Mouse (Mus musculus) cerebral cortex, adult 2 months (tissue): Measurements from ENCODE around the gene Stk38l.

ENCODE experiments used
- WGBS: fragments of 180-500 bp; shearing (Covaris S2); methylation state at CpG from one replicate; pipeline ENCODE4 v1.1.7; 2018; 5-methylcytosine and 5-hydroxymethylcytosine counted together

Gene Stk38l

DNA sequence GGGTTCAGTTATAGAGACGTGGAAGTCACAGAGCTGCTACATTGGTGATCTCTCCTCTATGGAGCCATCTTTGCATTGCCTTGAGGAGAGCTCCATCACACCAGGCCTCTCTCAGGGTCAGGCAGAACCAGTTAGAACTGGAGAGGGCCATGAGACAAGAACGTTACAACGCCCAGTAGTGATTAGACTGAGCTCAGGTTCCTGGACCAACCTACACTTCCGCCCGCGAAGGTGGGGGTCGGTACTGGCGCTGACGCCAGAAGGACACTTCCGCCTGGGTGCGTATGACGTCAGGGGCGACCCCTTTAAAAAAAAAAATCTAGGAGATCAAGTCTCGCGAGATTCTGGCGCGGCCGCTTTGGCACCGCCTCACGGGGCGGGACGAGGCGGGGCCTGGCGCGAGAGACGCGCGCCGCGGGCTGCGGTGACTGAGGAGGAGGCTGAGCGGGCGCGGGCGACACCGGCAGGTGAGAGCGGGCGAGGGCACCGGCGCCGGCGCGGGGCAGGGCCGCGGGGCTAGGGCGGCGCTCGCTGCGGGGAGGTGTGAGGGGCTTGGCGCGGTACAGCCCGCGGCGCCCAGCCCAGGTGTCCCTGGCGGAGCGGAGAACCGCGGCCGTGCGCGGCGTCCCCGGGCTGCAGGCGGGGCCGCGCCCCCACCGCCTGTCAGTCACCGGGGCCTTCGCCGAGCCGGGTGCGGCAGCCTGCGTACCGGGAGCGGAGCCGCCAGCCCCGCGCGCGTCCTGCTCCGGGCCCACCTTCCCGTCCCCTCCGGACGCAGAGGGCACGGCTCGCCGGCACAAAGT is at the start of gene Stk38l:
TSS of gene Stk38l (plus strand) at position 415 of the 803 bp plus-strand sequence.
- WGBS, result 1% methylated on average over 87 of the region's 87 CpGs

DNA sequence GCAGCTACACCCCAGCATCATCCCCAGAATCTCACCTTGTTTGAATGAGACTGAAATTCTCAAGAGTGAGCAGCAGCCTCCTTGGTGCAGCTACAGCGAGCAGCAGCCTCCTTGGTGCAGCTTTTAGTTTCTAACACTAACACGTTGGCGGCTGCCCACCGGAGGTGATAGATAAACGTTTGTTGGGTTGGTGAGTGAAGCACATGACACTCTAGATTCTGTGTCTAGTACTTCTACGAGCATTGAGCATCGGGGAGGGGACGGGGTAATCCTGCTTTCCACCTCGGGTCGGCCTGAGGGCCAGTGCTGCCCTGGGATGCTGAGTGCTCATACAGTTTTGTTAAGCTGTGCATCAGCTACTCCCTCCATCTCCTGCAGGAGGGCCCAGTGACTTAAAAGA is 47.9 kb upstream of the Stk38l start:
- 81% methylated on average over 10 of the region's 10 CpGs for WGBS

DNA sequence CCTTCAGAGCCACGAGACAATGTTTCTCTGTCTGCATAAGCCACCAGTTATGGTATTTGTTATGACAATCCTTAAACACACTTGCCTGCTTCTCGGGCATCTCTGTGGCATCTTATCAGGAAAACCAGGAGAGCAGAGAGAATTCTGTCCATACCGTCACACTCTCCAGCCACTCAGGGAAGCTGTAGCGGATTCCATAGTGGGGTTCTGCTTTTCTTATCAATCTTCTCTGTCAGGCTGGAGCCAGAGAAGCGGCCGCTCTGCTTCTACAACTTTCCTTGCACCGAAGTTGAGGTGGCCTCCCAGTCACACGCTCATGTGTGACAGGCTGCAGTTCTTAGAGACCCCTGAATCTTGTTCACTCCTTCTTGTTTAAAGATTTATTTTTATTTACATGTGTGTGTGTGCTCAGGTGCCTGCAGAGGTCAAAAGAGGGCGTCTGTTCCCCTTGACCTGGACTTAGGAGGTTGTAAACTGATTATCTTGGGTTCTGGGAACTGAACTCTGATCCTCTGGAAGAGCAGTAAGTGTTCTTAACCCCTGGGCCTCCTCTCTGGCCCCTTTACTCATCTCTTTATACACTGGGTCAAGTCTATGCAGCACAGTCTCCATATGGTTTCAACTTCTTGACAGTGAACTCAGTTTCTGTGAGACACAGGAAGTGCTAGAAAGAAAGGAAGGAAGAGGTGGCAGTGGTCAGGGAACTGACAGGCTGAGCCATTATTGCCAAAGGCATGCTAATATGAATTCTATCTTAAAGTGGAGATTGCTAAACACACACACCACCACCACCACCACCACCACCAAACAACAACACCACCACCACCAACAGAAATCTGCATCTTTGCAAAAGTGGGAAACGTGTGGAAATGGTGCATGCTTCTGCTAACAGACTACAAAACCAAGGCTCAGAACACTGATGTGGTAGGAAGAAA is 46.4 kb upstream of the Stk38l start:
- WGBS, result 88% methylated on average over 10 of the region's 10 CpGs

DNA sequence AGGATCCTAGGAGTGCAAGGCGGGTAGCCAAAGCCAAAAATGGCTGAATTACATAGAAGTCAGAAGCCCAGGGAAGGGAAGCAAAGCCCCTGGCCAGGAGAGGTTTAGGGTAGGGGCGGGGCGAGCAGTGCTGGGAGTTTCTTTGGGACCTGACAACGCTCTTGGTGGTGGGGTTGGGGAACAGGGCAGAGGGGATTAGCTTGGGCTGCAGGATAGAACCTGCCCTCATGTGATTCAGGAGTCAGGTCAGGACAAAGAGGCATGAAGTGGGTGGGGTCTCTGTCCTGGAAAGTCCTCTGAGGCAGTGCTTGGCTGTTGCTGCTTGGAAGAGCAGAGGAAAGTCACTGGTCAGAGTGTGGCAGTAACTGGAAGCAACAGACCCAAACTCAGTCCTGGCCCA is 40.9 kb upstream of the Stk38l start:
- WGBS, result 93% methylated on average over 4 of the region's 4 CpGs

DNA sequence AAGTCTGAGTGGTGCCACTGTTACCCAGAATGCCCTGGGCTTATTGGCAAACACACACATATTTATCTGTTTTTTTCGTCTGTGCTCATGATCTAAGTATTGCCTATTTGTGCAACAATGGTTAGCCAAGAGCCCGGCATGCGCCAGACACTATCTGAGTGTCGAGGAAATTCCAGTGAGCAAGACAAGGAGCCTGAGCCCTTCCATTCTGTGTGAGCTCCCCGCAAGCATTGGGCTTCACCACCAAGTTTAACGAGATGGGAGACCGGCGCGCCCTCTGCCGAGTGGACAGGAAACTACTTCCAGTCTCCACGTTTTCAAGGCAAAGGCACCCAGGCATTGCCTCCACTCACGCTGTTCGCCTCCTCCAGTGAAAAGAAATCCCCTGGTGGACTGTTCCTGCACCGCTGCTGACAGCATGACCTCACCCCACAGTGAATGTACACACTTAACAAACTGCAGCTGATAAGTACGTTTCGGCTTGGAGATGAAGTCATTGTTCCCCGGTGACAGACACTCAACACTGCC is 39.0 kb upstream of the Stk38l start:
- 60% methylated on average over 17 of the region's 17 CpGs for WGBS

DNA sequence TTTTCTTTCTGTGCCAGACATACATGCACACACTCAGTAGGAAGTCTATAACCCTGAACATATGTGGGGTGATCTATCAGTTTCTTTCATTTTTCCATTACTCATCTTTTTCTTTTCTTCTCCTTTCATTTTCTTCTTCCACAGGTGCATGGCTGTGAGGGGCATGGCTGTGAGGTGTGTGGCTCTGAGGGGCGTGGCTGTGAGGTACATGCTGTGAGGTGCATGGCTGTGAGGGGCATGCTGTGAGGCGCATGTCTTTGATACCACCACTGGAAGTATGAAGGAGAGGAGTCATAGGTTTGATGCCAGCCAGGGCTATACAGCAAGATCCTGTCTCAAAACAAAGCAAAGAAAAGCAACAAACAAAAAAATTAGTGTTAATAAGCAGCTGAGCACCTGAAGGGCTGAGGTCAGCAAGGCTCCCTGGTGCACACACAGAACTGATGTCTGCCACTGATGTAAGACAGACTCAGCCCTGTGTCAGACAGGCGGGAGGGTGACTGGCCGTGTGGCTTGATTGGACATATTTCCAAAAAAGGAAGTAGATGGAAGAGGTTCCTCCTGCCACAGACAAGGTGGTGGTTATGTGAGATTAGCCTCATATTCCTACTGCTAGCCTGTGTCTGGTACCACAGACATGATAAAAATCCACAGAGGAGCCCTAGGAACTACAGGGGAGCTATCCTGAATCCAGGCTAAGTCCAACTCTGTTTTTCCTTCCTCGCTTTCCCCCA is 38.2 kb upstream of the Stk38l start:
- whole genome bisulfite sequencing, result 81% methylated on average over 5 of the region's 5 CpGs

DNA sequence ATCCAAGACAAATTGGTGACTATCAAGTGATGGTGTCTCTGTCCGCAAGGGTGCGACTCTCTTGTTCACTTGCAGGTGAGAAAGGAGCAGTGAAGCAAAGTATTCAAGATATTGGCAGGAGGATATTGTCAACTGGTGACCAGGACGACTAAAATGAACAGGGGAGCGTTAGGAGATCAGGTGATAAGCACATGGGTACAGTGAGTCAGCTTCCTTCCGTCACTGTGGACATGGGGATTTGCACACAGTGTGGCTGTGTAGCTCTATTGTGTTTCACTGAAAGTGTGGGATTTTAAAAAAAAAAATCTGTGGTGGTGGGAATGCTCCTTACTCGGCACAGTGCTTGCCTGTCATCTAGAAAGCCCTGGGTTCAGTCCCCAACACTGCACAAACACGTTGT is 36.8 kb upstream of the Stk38l start:
- 91% methylated on average over 7 of the region's 7 CpGs for WGBS

DNA sequence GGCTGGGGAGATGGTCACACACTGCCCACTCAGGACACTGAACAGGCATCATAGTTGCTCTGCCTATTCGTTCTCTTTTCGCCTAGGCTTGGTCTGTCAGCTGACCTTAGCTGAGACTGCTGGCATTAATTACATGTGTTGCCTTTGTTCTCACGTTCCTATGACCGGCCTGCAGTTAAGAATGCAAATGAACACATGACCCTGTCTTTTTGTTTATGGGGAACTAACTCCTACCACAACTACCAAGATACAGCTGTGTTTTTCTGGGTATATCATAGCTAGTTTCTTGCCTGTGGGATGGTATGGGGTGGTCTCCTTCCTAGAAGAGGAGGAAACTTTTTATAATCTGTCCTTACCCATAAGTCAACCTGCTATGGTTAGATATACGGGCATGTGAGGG is 35.9 kb upstream of the Stk38l start:
- 76% methylated on average over 5 of the region's 5 CpGs for WGBS

DNA sequence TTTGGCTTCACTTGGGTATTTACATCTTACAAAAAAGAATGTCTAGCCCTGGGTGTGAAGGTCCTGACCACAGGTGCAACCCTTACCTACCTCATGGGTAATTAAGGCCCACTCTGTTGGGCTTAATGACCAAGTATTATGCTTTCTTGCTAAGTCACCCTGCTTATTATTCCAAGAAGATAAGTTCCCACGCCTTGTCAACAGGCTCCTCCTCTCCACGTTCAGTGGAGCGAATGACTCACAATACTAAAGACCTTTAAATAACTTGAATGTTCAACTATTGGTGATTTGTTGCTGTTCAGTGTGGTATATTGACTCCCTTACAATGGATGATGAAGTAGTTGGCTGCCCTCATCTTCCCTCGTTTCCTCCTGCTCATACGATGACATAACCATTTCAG is 27.0 kb upstream of the Stk38l start:
- WGBS, result 41% methylated on average over 5 of the region's 5 CpGs

DNA sequence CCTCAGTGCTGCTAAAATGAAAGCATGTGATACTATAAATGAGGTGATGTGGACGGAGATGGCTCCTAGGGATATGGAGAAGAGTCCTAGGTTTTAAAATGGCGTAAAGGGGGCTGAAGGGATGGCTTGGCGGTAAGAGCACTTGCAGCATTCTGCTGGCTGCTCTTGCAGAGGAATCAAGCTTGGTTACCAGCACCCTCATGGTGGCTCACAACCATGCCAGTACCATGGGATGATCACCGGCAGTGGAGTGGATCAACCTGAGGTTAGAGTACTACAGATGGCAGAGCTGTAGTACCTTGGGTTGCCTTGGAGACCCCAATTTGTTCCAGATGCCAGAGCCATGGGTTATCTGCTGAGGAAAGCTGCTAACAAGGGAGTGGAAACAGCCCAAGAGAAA is 26.4 kb upstream of the Stk38l start:
- WGBS, result 86% methylated on average over 4 of the region's 4 CpGs

DNA sequence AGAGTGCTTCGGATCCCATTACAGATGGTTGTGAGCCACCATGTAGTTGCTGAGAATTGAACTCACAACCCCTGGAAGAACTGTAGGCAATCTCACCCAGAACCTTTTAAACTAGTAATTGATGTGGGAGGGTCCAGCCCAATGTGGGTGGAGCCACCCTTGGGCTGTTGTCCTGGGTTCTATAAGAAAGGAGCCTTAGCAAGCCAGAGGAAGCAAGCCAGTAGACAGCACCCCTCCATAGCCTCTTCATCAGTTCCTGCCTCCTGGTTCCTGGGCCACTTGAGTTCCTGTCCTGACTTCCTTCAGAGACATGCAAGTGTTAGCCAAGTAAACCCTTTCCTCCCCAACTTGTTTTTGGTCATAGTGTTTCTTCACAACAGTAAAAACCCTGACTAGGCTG is 24.3 kb upstream of the Stk38l start:
- 88% methylated on average over 1 of the region's 1 CpGs for WGBS

DNA sequence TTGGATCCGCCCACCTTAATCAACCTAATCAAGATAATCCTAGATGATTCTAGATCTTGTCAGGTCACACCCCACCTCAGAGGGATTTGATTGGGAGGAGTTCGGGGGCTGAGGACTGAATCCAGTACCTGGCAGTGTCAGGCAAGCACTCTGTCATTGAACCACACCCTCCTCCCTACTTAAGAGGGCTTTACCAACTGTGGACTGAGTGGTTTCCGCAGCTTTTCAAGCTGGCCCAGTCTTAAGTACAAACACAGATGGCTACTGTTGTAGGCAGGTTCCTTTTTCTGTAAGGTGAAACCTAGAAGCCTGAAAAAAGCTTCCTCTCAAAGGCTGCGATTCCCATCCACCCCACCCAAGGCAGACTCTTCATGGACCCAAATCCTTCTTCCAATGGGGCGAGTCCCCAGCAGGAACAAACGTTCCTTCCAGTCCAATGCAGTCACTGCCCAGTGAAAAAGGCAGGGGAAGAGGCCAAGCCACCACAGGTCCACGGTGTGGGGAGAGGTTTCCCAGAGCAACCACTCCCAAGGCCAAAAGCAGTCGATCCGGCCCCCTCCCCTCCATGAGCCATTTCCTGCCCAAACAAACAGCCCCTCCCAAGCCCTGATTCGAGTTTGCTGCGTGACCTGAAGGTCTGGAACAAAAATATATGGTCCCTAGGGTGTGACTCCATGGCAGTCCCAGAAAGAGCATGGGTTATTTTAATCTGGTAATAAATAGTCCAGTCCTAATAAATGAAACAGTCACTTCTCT is 22.5 kb upstream of the Stk38l start:
- 64% methylated on average over 11 of the region's 11 CpGs for WGBS

DNA sequence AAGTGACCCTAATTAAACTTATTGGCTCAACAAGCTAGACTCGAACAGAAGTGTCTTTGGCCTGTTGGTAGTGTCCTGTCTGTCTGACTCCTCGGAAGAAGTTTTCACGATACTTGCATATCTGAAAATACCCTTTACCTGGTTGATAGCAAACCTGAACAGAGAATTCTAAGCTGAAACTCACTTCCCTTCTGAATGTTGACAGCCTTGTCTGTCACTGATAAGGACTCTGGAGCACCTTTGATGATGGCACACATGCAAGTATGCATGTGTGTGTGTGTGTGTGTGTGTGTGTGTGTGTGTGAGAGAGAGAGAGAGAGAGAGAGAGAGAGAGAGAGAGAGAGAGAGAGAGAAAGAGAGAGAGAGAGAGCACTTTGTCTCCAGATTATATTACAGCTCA is 21.4 kb upstream of the Stk38l start:
- WGBS, result 84% methylated on average over 3 of the region's 3 CpGs

DNA sequence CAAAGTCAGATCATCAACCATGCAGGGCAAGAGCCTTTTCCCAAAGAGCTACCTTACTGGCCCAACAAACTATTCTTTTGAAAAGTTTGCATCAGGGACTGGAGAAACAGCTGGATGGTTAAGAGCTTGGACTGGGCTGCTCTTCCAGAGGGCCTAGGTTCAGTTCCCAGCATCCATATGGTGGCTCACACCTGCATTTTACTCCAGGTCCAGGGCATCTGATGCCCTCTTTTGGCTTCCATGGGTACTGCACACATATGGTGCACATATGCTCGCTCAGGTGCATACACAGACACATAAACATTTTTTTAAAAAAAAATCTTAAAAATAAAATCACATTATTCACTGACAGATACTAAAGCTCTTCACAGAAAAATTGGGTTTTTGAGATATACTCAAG is 19.2 kb upstream of the Stk38l start:
- 90% methylated on average over 1 of the region's 1 CpGs for WGBS

DNA sequence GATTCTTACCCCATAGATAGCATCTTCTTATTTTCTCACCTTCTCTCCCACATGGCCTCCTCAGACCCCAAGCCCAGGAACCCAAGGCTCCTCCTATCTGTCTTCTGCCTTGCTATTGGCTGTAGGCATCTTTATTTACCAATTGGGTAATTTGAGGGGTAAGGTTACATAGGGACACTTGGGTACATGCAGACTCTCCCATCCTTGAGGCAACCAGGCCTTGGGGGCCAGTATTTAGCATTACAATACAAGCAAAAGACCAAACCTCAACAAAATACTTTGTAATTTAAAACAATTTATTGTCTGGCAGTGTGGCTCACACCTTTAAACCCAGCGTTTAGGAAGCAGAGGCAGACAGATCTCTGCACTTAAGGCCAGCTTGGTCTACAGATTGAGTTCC is 5.2 kb upstream of the Stk38l start:
- 77% methylated on average over 1 of the region's 1 CpGs for WGBS

DNA sequence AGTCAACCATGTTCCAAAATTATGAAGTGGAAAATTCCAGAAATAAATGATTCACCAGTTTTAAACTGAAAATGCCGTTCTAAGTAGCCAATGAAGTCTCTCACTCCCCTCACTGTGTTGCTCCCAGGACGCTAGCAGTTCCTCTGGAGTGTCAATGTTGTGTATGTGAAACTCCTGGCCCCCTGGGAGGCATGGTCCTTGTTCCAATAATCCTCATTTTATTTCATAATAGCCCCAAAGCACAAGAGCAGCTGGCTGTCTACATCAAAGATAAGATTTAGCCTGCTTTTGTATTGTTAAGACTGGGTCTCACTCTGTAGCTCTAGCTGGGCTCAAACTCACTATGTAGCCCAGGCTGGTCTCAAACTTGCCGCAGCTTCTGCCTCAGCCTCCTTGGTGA is 990 bp upstream of the Stk38l start:
- 78% methylated on average over 3 of the region's 3 CpGs for WGBS

DNA sequence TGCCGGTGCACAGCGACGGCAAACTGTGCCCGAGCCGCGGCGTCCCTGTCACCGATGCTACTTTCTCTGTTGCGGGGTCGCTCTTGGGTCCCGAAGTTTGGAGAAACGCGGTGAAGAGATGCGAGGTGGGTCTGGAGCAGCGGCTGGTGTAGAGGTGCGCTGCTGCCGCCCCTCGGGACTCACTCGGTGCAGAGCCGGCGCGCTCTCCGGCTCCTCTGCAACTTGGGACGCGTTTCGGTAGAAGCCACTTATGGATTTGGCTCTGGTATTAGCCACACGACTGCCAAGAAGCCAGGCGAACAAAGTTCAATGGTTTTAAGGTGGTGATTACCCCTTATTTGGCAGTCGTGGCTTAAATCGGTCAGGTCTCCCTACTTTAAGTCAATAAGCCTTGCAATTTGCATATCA is 593 bp downstream of the Stk38l start:
- under 1% methylated on average over 30 of the region's 30 CpGs for WGBS

DNA sequence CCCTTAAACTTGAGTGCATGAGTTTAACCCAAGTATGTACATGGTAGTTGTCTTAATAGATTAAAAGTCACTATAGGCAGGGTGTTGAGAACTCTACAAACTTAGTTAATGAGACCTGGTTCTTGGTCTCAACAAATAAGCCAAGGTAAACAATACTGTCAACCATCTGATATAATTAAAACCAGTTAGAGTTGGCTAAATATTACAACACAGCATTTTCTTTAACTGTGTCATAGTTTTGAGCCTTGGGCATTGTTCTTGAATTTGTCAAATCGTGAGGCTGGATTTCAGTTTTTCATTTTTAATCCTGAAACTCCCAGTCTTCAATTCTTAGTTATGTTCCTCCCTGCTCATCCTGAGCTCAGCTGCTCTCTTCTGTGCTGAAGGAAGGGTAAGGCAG is 6.2 kb downstream of the Stk38l start:
- 65% methylated on average over 1 of the region's 1 CpGs for WGBS

DNA sequence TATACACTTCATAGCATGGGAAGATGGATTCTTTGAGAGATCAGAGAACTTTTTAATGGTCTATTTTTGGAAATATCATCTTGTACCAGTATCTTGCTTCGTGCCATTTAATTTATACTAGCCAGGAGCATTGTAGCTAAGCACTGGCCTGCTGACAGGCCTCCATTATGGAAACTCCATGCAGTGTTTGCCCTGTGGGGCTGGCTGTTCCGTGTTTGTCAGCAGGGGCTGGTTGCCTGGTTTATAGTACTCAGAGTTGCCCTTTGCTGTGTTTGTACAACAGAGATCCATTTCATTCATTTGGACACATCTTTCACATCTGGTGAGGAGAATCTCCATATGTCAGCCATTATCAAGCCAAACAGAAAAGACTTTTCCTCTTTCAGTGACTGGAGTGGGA is 6.9 kb downstream of the Stk38l start:
- 44% methylated on average over 2 of the region's 2 CpGs for WGBS

DNA sequence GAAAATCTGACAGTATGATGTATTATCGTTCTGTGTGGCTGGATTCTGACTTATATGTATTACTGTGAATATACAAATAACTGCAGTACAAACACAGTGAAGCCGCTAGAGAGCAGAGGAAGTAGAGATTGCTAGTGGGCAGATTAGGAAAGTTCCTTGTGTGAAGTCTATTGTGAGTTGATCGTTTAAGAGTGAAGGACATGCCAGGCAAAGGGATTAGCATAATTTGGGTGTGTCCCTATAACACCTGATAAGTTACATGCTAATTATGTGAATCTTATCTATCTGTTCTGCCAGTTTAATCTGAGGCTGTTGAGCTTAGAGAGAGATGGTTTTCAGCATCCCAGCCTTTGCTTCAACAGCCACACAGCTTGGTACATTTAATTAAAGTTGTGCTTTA is 7.4 kb downstream of the Stk38l start:
- 54% methylated on average over 3 of the region's 3 CpGs for WGBS

DNA sequence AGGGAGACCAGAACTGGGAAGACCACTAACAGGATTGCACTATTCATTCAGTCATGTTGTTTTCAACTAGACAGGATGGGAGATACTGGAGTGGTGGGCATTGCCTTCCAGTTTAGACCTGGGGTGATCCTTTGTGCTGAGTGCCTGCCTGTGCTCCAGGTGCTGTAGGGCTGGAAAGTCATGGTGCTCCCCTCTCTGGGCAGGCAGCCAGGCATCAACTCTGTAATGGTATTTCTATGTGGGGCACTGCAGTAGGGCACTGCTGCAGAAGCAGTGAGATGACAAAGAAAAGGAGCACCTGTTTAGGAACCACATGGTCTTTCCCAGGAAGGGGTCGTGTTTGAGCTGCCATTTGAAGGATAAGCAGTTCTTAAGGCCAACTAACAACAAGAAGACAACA is 7.9 kb downstream of the Stk38l start:
- WGBS, result 50% methylated on average over 1 of the region's 1 CpGs
